Mouse (Mus musculus) CH12.LX (cell line): ENCODE results near the gene Rptor. TPM values are rescaled to one million over a fixed set of nuclear protein-coding genes. Genes with fewer than 3 reads are reported as not detected.

Source experiments
- DNase-seq: peaks from one replicate; pipeline ENCODE4 v3.0.0-alpha.2; 2013; ENCODE audit errors: extremely low read depth
- H3K27ac ChIP-seq: 2 replicates; pipeline ENCODE4 v1.5.1; 2012; ENCODE audit warnings: low read depth, mild to moderate bottlenecking, control low read depth, moderate library complexity; ENCODE audit not compliant: insufficient read depth
- H3K27me3 ChIP-seq: replicated peaks from 2 replicates; pipeline ENCODE3; 2012; ENCODE audit warnings: inconsistent platforms
- H3K36me3 ChIP-seq, 2 experiments: replicated peaks in 1 of 2; 2 replicates each; pipeline versions ENCODE3 to v1.6.1; 2012; ENCODE audit warnings: inconsistent platforms in 1 of 2, low read length in 1 of 2, mild to moderate bottlenecking in 1 of 2, mixed read lengths in 1 of 2, moderate library complexity in 1 of 2; ENCODE audit not compliant: control insufficient read depth in 1 of 2, insufficient read depth in 1 of 2
- H3K4me1 ChIP-seq, 2 experiments: 2 replicates each; pipeline ENCODE4 v1.6.1; 2012; ENCODE audit warnings: inconsistent platforms in 1 of 2, moderate library complexity in 1 of 2; ENCODE audit not compliant: insufficient read depth in 2 of 2, control insufficient read depth in 1 of 2
- H3K4me2 ChIP-seq: 2 replicates; pipeline ENCODE4 v1.6.1; 2012; ENCODE audit warnings: low read depth, mild to moderate bottlenecking, control low read depth; ENCODE audit not compliant: poor library complexity, insufficient read depth, severe bottlenecking
- H3K4me3 ChIP-seq, 3 experiments: fragments of 150-350 bp in 1 of 3; sonication (generic) in 1 of 3; replicated peaks in 1 of 3; 2 replicates each; pipeline versions ENCODE3 to v1.5.1; 2011 to 2012; ENCODE audit warnings: low read depth in 2 of 3, low read length in 2 of 3, mild to moderate bottlenecking in 2 of 3, moderate library complexity in 2 of 3, control low read depth in 1 of 3, improper control_type of control experiment in 1 of 3, inconsistent platforms in 1 of 3, mixed read lengths in 1 of 3; ENCODE audit not compliant: poor library complexity in 1 of 3
- H3K79me2 ChIP-seq: replicated peaks from 2 replicates; pipeline ENCODE4 v1.6.1; 2012; ENCODE audit warnings: mild to moderate bottlenecking, moderate library complexity; ENCODE audit not compliant: control insufficient read depth, poor library complexity, insufficient read depth, severe bottlenecking; ENCODE audit errors: extremely low read depth
- H3K9ac ChIP-seq: 2 replicates; pipeline ENCODE4 v1.6.1; 2012; ENCODE audit warnings: low read depth, mild to moderate bottlenecking, control low read depth, moderate library complexity; ENCODE audit not compliant: insufficient read depth
- H3K9me3 ChIP-seq: replicated peaks from 2 replicates; pipeline ENCODE3; 2012; ENCODE audit warnings: low read length, inconsistent platforms, mixed read lengths
- CHD1 ChIP-seq: IDR thresholded peaks from 2 replicates; pipeline ENCODE4 v1.6.1; 2012; ENCODE audit warnings: low read depth, low read length, improper control_type of control experiment, inconsistent platforms
- CHD2 ChIP-seq: IDR thresholded peaks from 2 replicates; pipeline ENCODE4 v1.6.1; 2011; ENCODE audit warnings: low read length, improper control_type of control experiment
- CTCF ChIP-seq, 2 experiments: IDR thresholded peaks in 1 of 2; conservative IDR thresholded peaks in 1 of 2; 2 replicates each; pipeline ENCODE4 v1.5.1; 2011 to 2012; ENCODE audit warnings: low read depth in 2 of 2, low read length in 2 of 2, improper control_type of control experiment in 1 of 2, inconsistent platforms in 1 of 2, mild to moderate bottlenecking in 1 of 2, moderate library complexity in 1 of 2
- GABPA ChIP-seq: IDR thresholded peaks from 2 replicates; pipeline ENCODE4 v1.6.1; 2012; ENCODE audit warnings: low read depth, low read length, improper control_type of control experiment, inconsistent platforms; ENCODE audit not compliant: insufficient replicate concordance
- JUN ChIP-seq: IDR thresholded peaks from 2 replicates; pipeline ENCODE4 v1.6.1; 2011; ENCODE audit warnings: low read depth, mild to moderate bottlenecking, low read length, improper control_type of control experiment, moderate library complexity; ENCODE audit not compliant: insufficient read depth
- JUND ChIP-seq: conservative IDR thresholded peaks from 2 replicates; pipeline ENCODE4 v1.6.1; 2011; ENCODE audit warnings: low read depth, low read length, improper control_type of control experiment
- MAFK ChIP-seq: IDR thresholded peaks from 2 replicates; pipeline ENCODE4 v1.6.1; 2011; ENCODE audit warnings: low read length, improper control_type of control experiment; ENCODE audit not compliant: insufficient replicate concordance
- MAX ChIP-seq: IDR thresholded peaks from 2 replicates; pipeline ENCODE4 v1.6.1; 2011; ENCODE audit warnings: low read length, improper control_type of control experiment
- MEF2A ChIP-seq: IDR thresholded peaks from 2 replicates; pipeline ENCODE4 v1.6.1; 2014; ENCODE audit warnings: low read depth, mild to moderate bottlenecking, inconsistent platforms, low read length, improper control_type of control experiment, borderline replicate concordance
- NELFE ChIP-seq: IDR thresholded peaks from 2 replicates; pipeline ENCODE4 v1.6.1; 2011; ENCODE audit warnings: low read depth, low read length, improper control_type of control experiment
- POLR2A ChIP-seq: IDR thresholded peaks from 2 replicates; pipeline ENCODE4 v1.6.1; 2011; ENCODE audit warnings: low read depth, mild to moderate bottlenecking, improper control_type of control experiment, low read length
- POLR2AphosphoS2 ChIP-seq: IDR thresholded peaks from 2 replicates; pipeline ENCODE4 v1.6.1; 2011; ENCODE audit warnings: low read depth, low read length, improper control_type of control experiment
- RAD21 ChIP-seq: IDR thresholded peaks from 2 replicates; pipeline ENCODE4 v1.6.1; 2011; ENCODE audit warnings: low read depth, mild to moderate bottlenecking, low read length, improper control_type of control experiment, moderate library complexity
- RCOR1 ChIP-seq: conservative IDR thresholded peaks from 2 replicates; pipeline ENCODE4 v1.6.1; 2012; ENCODE audit warnings: low read depth, mild to moderate bottlenecking, inconsistent platforms, low read length, improper control_type of control experiment
- SMC3 ChIP-seq: IDR thresholded peaks from 2 replicates; pipeline ENCODE4 v1.6.1; 2011; ENCODE audit warnings: low read depth, low read length, improper control_type of control experiment
- TBP ChIP-seq: conservative IDR thresholded peaks from 2 replicates; pipeline ENCODE4 v1.6.1; 2011; ENCODE audit warnings: low read depth, low read length, improper control_type of control experiment
- TCF12 ChIP-seq: IDR thresholded peaks from 2 replicates; pipeline ENCODE4 v1.6.1; 2014; ENCODE audit warnings: low read depth, mild to moderate bottlenecking, inconsistent platforms, low read length, improper control_type of control experiment
- USF2 ChIP-seq: conservative IDR thresholded peaks from 2 replicates; pipeline ENCODE4 v1.6.1; 2011; ENCODE audit warnings: low read depth, low read length, improper control_type of control experiment
- ZKSCAN1 ChIP-seq: IDR thresholded peaks from 2 replicates; pipeline ENCODE4 v1.6.1; 2012; ENCODE audit warnings: low read depth, inconsistent platforms, low read length, improper control_type of control experiment, borderline replicate concordance
- ZNF384 ChIP-seq: IDR thresholded peaks from 2 replicates; pipeline ENCODE4 v1.6.1; 2012; ENCODE audit warnings: low read depth, low read length, improper control_type of control experiment, inconsistent platforms
- dilution Hi-C: fragments of 300-500 bp; cut with MboI; formaldehyde crosslinking; loops from 2 replicates; pipeline ENCODE4 v1.14.3; 2020; ENCODE audit warnings: low sequenced_read_pairs; ENCODE audit not compliant: extremely low pct_unique_long_range_greater_than_20kb, extremely low pct_ligation_motif_present
- in situ Hi-C: fragments of 300-500 bp; cut with MboI; formaldehyde crosslinking; loops from 3 replicates; pipeline ENCODE4 v1.14.3; 2019; ENCODE audit warnings: low sequenced_read_pairs, low pct_ligation_motif_present, low pct_unique_long_range_greater_than_20kb, mixed read lengths
- polyA plus RNA-seq: library from polyadenylated mRNA; unstranded; fragments of >175 nt; gene quantifications from 2 replicates; pipeline ENCODE4 v1.2.1, GENCODE M21; 2012; ENCODE audit warnings: low read depth; ENCODE audit not compliant: insufficient read length
- total RNA-seq, 2 experiments: library from RNA; depleted of rRNA; stranded (reverse); fragments of 300-350 nt in 1 of 2; fragments of >200 nt in 1 of 2; gene quantifications; 2 replicates each; pipeline ENCODE4 v1.2.3; 2012 to 2014

The Rptor gene
- total and polyA plus RNA-seq, 3 experiments, result 10.3 to 33.1 (median 26.7) TPM

GRCm38 (mm10) chr11:119817362-119817837 is 214.7 kb downstream of the Rptor start:
- H3K9me3 ChIP-seq, result no peaks in the 10 kb centered on the region
- H3K36me3 ChIP-seq, result peaks cover 62 to 93% of the 10 kb centered on the region in 2 experiments
- no peak for DNase-seq
- in situ Hi-C loops, result no loop called here
- no peak overlapping the region for H3K4me2 ChIP-seq
- dilution Hi-C loops, result no loop called here
- no peak for TF ChIP-seq TCF12
- no peak for TF ChIP-seq USF2
- no peak for TF ChIP-seq TBP
- TF ChIP-seq CHD2, result no peak
- no peaks in the 10 kb centered on the region for H3K79me2 ChIP-seq
- H3K27me3 ChIP-seq, result no peaks in the 10 kb centered on the region
- no peak overlapping the region for H3K27ac ChIP-seq
- H3K9ac ChIP-seq, result no peak overlapping the region
- H3K4me1 ChIP-seq, result 0 out of 4 replicates have a peak, but pooled peaks cover 3 to 7% of the 10 kb centered on the region in 2 experiments
- H3K4me3 ChIP-seq, result no peak overlapping the region

GRCm38 (mm10) chr11:119817898-119818297 is 215.2 kb downstream of the Rptor start:
- Histone ChIP-seq H3K9ac (no peak overlapping the region), H3K27ac (no peak overlapping the region), H3K4me1 (0 out of 4 replicates have a peak, but pooled peaks cover 3 to 7% of the 10 kb centered on the region in 2 experiments), H3K4me3 (no peak overlapping the region), H3K4me2 (no peak overlapping the region), H3K9me3 (no peaks in the 10 kb centered on the region), H3K79me2 (no peaks in the 10 kb centered on the region), H3K27me3 (no peaks in the 10 kb centered on the region), H3K36me3 (peaks cover 60 to 93% of the 10 kb centered on the region in 2 experiments)
- no peak for TF ChIP-seq MAX
- TF ChIP-seq GABPA, result no peak
- no peak for TF ChIP-seq TCF12
- no peak for TF ChIP-seq SMC3
- no peak for TF ChIP-seq TBP
- no peak for TF ChIP-seq POLR2A
- TF ChIP-seq RAD21, result no peak
- TF ChIP-seq MEF2A, result no peak
- TF ChIP-seq ZKSCAN1, result no peak
- no peak for TF ChIP-seq RCOR1
- TF ChIP-seq CTCF (conservative IDR thresholded peaks at IDR 0.05 in 1 of 2, IDR thresholded peaks at IDR 0.05 in 1 of 2; ENCODE audit: low read depth in 2 of 2, low read length in 2 of 2), result no peak
- in situ Hi-C loops, result no loop called here
- DNase-seq, result no peak
- dilution Hi-C loops, result no loop called here

- no peak for TF ChIP-seq MEF2A
- no peak for TF ChIP-seq MAX
- no peak for TF ChIP-seq RCOR1
- TF ChIP-seq CHD2, result no peak
- no peak for TF ChIP-seq MAFK
- no peak for TF ChIP-seq JUND
- no peak for TF ChIP-seq CHD1
- TF ChIP-seq SMC3, result no peak
- TF ChIP-seq NELFE, result no peak
- no peak for TF ChIP-seq TCF12
- no peak for TF ChIP-seq JUN
- TF ChIP-seq CTCF (conservative IDR thresholded peaks at IDR 0.05 in 1 of 2, IDR thresholded peaks at IDR 0.05 in 1 of 2; ENCODE audit: low read depth in 2 of 2, low read length in 2 of 2), result no peak
- TF ChIP-seq ZNF384, result no peak
- TF ChIP-seq POLR2AphosphoS2, result no peak
- TF ChIP-seq, all 38 proteins: peak for 0
- Histone ChIP-seq H3K9me3 (no peaks in the 10 kb centered on the region), H3K4me2 (no peak overlapping the region), H3K27me3 (no peaks in the 10 kb centered on the region), H3K79me2 (no peaks in the 10 kb centered on the region), H3K9ac (no peak overlapping the region), H3K27ac (no peak overlapping the region), H3K36me3 (peaks cover 57 to 93% of the 10 kb centered on the region in 2 experiments), H3K4me3 (no peak overlapping the region), H3K4me1 (0 out of 4 replicates have a peak, but pooled peaks cover 0 to 7% of the 10 kb centered on the region in 2 experiments)
- no peak for DNase-seq
- dilution Hi-C loops, result no loop called here
- in situ Hi-C loops, result no loop called here
These were observed 218.8 kb downstream of the Rptor start for GRCm38 (mm10) chr11:119821514-119821913.
